Mouse (Mus musculus) lung, postnatal 0 days (tissue): ENCODE results near the gene Ptgis. TPM values are rescaled to one million over a fixed set of nuclear protein-coding genes. Genes with fewer than 3 reads are reported as not detected.

Experiments used
- ATAC-seq: fragments of 200-750 bp; cut with Nextera tagmentation; 2 replicates; pipeline ENCODE4 v1.8.0; 2017; ENCODE audit warnings: moderate library complexity
- DNase-seq: peaks from one replicate; pipeline ENCODE4 v3.0.0-alpha.2; 2016; ENCODE audit warnings: low spot score
- H3K27ac ChIP-seq: fragments of 300-500 bp; sonication (generic); 2 replicates; pipeline ENCODE4 v1.5.1; 2014; ENCODE audit warnings: antibody characterized with exemption, mild to moderate bottlenecking, low read length, mixed read lengths
- H3K27me3 ChIP-seq: fragments of 300-500 bp; sonication (generic); replicated peaks from 2 replicates; pipeline ENCODE4 v1.6.1; 2014; ENCODE audit warnings: low read length, mixed read lengths; ENCODE audit not compliant: insufficient read depth
- H3K36me3 ChIP-seq: fragments of 300-500 bp; sonication (generic); 2 replicates; pipeline ENCODE4 v1.6.1; 2014; ENCODE audit warnings: low read length, mixed read lengths; ENCODE audit not compliant: insufficient read depth
- H3K4me1 ChIP-seq: fragments of 300-500 bp; sonication (generic); 2 replicates; pipeline ENCODE4 v1.6.1; 2014; ENCODE audit warnings: antibody characterized with exemption, low read depth, low read length, mixed read lengths; ENCODE audit not compliant: insufficient read depth
- H3K4me2 ChIP-seq: fragments of 300-500 bp; sonication (generic); replicated peaks from 2 replicates; pipeline ENCODE4 v1.6.1; 2014; ENCODE audit warnings: low read depth, mild to moderate bottlenecking, low read length, moderate library complexity, mixed read lengths
- H3K4me3 ChIP-seq: fragments of 300-500 bp; sonication (generic); 2 replicates; pipeline ENCODE4 v1.5.1; 2014; ENCODE audit warnings: low read depth, low read length
- H3K9ac ChIP-seq: fragments of 300-500 bp; sonication (generic); replicated peaks from 2 replicates; pipeline ENCODE4 v1.6.1; 2014; ENCODE audit warnings: low read depth, mild to moderate bottlenecking
- H3K9me3 ChIP-seq: fragments of 300-500 bp; sonication (generic); 2 replicates; pipeline ENCODE4 v1.6.1; 2016; ENCODE audit warnings: low read length, mixed read lengths
- CTCF ChIP-seq: IDR thresholded peaks from 2 replicates; pipeline ENCODE4 v1.5.1; 2016; ENCODE audit warnings: antibody characterized with exemption, mild to moderate bottlenecking
- EP300 ChIP-seq: IDR thresholded peaks from 2 replicates; pipeline ENCODE4 v1.6.1; 2016; ENCODE audit warnings: antibody characterized with exemption, mild to moderate bottlenecking, control low read depth
- WGBS: fragments of 180-500 bp; shearing (Covaris S2); extraction: QIAGEN DNeasy Blood & Tissue Kit; methylation state at CpG from one replicate; pipeline ENCODE4 v1.1.7; 2014; 5-methylcytosine and 5-hydroxymethylcytosine counted together
- polyA plus RNA-seq: library from polyadenylated mRNA; unstranded; fragments of >200 nt; fragmentation: Nextera tagmentation; extraction: Ambion mirVana; gene quantifications from 2 replicates; pipeline ENCODE4 v1.2.1, GENCODE M21; 2015

Ptgis gene
- polyA plus RNA-seq, 1 experiment from 2014 or later: 37.9 TPM

- DNase-seq (no peak), ATAC-seq (no peak)
- no peak overlapping the region for H3K4me3 ChIP-seq
- peaks cover 41% of the 10 kb centered on the region for H3K27me3 ChIP-seq
- H3K4me1 ChIP-seq: 0 out of 2 replicates have a peak, but pooled peaks cover 4% of the 10 kb centered on the region
- no peak overlapping the region for H3K9ac ChIP-seq
- no peak overlapping the region for H3K27ac ChIP-seq
- WGBS: 80% methylated on average over 5 of the region's 5 CpGs
- H3K36me3 ChIP-seq: no peaks in the 10 kb centered on the region
- H3K4me2 ChIP-seq: no peak overlapping the region
- no peaks in the 10 kb centered on the region for H3K9me3 ChIP-seq
- TF ChIP-seq EP300 (no peak), CTCF (no peak)
Observed at GRCm38 (mm10) chr2:167187119-167187518, 53.3 kb downstream of the Ptgis start.

- Histone ChIP-seq H3K27me3 (peaks cover 41% of the 10 kb centered on the region), H3K9me3 (no peaks in the 10 kb centered on the region), H3K4me2 (no peak overlapping the region), H3K4me1 (0 out of 2 replicates have a peak, but pooled peaks cover 4% of the 10 kb centered on the region), H3K4me3 (no peak overlapping the region), H3K9ac (no peak overlapping the region), H3K36me3 (no peaks in the 10 kb centered on the region), H3K27ac (no peak overlapping the region)
- TF ChIP-seq EP300: no peak
- TF ChIP-seq CTCF: no peak
- WGBS: 37% methylated on average over 10 of the region's 10 CpGs
- no peak for DNase-seq
- no peak for ATAC-seq
Observed at GRCm38 (mm10) chr2:167186544-167186943, 53.9 kb downstream of the Ptgis start.

GRCm38 (mm10) chr2:167186003-167186402 lies 54.4 kb downstream of the Ptgis start:
- no peak overlapping the region for H3K9ac ChIP-seq
- 40% methylated on average over 13 of the region's 13 CpGs for WGBS
- no peak for ATAC-seq
- no peak for DNase-seq
- H3K4me2 ChIP-seq: no peak overlapping the region
- 0 out of 2 replicates have a peak, but pooled peaks cover 4% of the 10 kb centered on the region for H3K4me1 ChIP-seq
- H3K9me3 ChIP-seq: no peaks in the 10 kb centered on the region
- no peaks in the 10 kb centered on the region for H3K36me3 ChIP-seq
- no peak overlapping the region for H3K27ac ChIP-seq
- H3K27me3 ChIP-seq: peaks cover 36% of the 10 kb centered on the region
- H3K4me3 ChIP-seq: no peak overlapping the region
- no peak for TF ChIP-seq EP300
- TF ChIP-seq CTCF: no peak

GRCm38 (mm10) chr2:167185432-167185831 lies 55.0 kb downstream of the Ptgis start:
- WGBS: 71% methylated on average over 2 of the region's 2 CpGs
- DNase-seq: no peak
- peaks cover 31% of the 10 kb centered on the region for H3K27me3 ChIP-seq

GRCm38 (mm10) chr2:167181662-167182389 lies 58.6 kb downstream of the Ptgis start:
- H3K27ac ChIP-seq: no peak overlapping the region
- H3K4me1 ChIP-seq: no peaks in the 10 kb centered on the region
- no peak for TF ChIP-seq CTCF
- TF ChIP-seq EP300: no peak
- H3K36me3 ChIP-seq: no peaks in the 10 kb centered on the region
- H3K4me3 ChIP-seq: no peak overlapping the region
- ATAC-seq (no peak), DNase-seq (no peak)
- WGBS: 74% methylated on average over 14 of the region's 14 CpGs
- no peaks in the 10 kb centered on the region for H3K9me3 ChIP-seq
- H3K4me2 ChIP-seq: no peak overlapping the region
- H3K27me3 ChIP-seq: 0 out of 2 replicates have a peak, but pooled peaks cover 6% of the 10 kb centered on the region
- H3K9ac ChIP-seq: no peak overlapping the region

More at GRCm38 (mm10) chr2:167185432-167185831, 55.0 kb downstream of the Ptgis start:
- H3K36me3 ChIP-seq: no peaks in the 10 kb centered on the region
- no peak overlapping the region for H3K9ac ChIP-seq
- H3K9me3 ChIP-seq: no peaks in the 10 kb centered on the region
- no peak for TF ChIP-seq CTCF
- no peak for TF ChIP-seq EP300
- 0 out of 2 replicates have a peak, but pooled peaks cover 4% of the 10 kb centered on the region for H3K4me1 ChIP-seq
- no peak overlapping the region for H3K4me2 ChIP-seq
- H3K27ac ChIP-seq: no peak overlapping the region
- no peak overlapping the region for H3K4me3 ChIP-seq
- ATAC-seq: no peak

GRCm38 (mm10) chr2:167181096-167181495 lies 59.3 kb downstream of the Ptgis start:
- H3K9me3 ChIP-seq: no peaks in the 10 kb centered on the region
- H3K4me2 ChIP-seq: no peak overlapping the region
- H3K4me3 ChIP-seq: no peak overlapping the region
- H3K27me3 ChIP-seq: no peaks in the 10 kb centered on the region
- TF ChIP-seq EP300 (no peak), CTCF (no peak)
- 75% methylated on average over 8 of the region's 8 CpGs for WGBS
- no peaks in the 10 kb centered on the region for H3K4me1 ChIP-seq
- ATAC-seq (no peak), DNase-seq (no peak)
- H3K36me3 ChIP-seq: no peaks in the 10 kb centered on the region
- no peak overlapping the region for H3K27ac ChIP-seq
- no peak overlapping the region for H3K9ac ChIP-seq
